Mouse (Mus musculus): ENCODE measurements around the gene Tctex1d4. TPM values are rescaled to one million over a fixed set of nuclear protein-coding genes. Genes with fewer than 3 reads are reported as not detected.

The Tctex1d4 gene
- total and polyA plus RNA-seq, 3 experiments = 0.98 TPM; not detected in 2

- Histone ChIP-seq H3K27ac (ENCODE audit: insufficient read depth, low read depth) (no peak overlapping the region), H3K9me3 (replicated peaks; ENCODE audit: low read length) (no peaks in the 10 kb centered on the region), H3K9ac (ENCODE audit: insufficient read depth, low read depth) (no peak overlapping the region), H3K4me2 (ENCODE audit: insufficient read depth, low read depth, poor library complexity, severe bottlenecking) (no peak overlapping the region), H3K36me3 (replicated peaks in 1 of 2; ENCODE audit: control insufficient read depth in 1 of 2, insufficient read depth in 1 of 2, low read length in 1 of 2) (peaks cover 5 to 33% of the 10 kb centered on the region in 2 experiments), H3K4me3 (replicated peaks in 1 of 3; ENCODE audit: low read depth in 2 of 3, low read length in 2 of 3, poor library complexity in 1 of 3) (no peak overlapping the region), H3K4me1 (ENCODE audit: control insufficient read depth in 1 of 2, insufficient read depth in 2 of 2) (peaks cover 5 to 27% of the 10 kb centered on the region in 2 experiments; a peak in 3 of 4 replicates), H3K79me2 (replicated peaks; ENCODE audit: control insufficient read depth, extremely low read depth, insufficient read depth, poor library complexity, severe bottlenecking) (peaks cover 8% of the 10 kb centered on the region; the same call in 1 of the 2 replicates), H3K27me3 (replicated peaks) (no peaks in the 10 kb centered on the region)
- dilution Hi-C loops (cut with MboI; ENCODE audit: extremely low pct_ligation_motif_present, extremely low pct_unique_long_range_greater_than_20kb, low sequenced_read_pairs) (no loop called here), in situ Hi-C loops (cut with MboI; ENCODE audit: low pct_ligation_motif_present, low pct_unique_long_range_greater_than_20kb, low sequenced_read_pairs) (no loop called here)
- TF ChIP-seq KAT2A (IDR thresholded peaks at IDR 0.05; ENCODE audit: insufficient replicate concordance, low read length) = no peak
- no peak for TF ChIP-seq ETS1 (conservative IDR thresholded peaks at IDR 0.05; ENCODE audit: low read depth, low read length)
- no peak for TF ChIP-seq NRF1 (IDR thresholded peaks at IDR 0.05; ENCODE audit: low read depth, low read length)
- no peak for TF ChIP-seq ZMIZ1 (IDR thresholded peaks at IDR 0.05; ENCODE audit: low read depth, low read length)
- TF ChIP-seq POLR2AphosphoS2 (IDR thresholded peaks at IDR 0.05; ENCODE audit: low read depth, low read length) = no peak
- TF ChIP-seq RAD21 (IDR thresholded peaks at IDR 0.05; ENCODE audit: low read depth, low read length) = no peak
- no peak for TF ChIP-seq ELF1 (IDR thresholded peaks at IDR 0.05; ENCODE audit: low read depth, low read length)
- no peak for DNase-seq (ENCODE audit: extremely low read depth)
Observed at GRCm38 (mm10) chr4:117117931-117118330, 8.7 kb upstream of the Tctex1d4 start.

- Histone ChIP-seq H3K79me2 (replicated peaks; ENCODE audit: control insufficient read depth, extremely low read depth, insufficient read depth, poor library complexity, severe bottlenecking) (peaks cover 8% of the 10 kb centered on the region; the same call in 1 of the 2 replicates), H3K4me1 (ENCODE audit: control insufficient read depth in 1 of 2, insufficient read depth in 2 of 2) (peaks cover 5 to 41% of the 10 kb centered on the region in 2 experiments; a peak in 3 of 4 replicates), H3K4me2 (ENCODE audit: insufficient read depth, low read depth, poor library complexity, severe bottlenecking) (peak overlapping the region; percentile 92), H3K27ac (ENCODE audit: insufficient read depth, low read depth) (peak overlapping the region; percentile 89; the same call in 1 of the 2 replicates), H3K36me3 (replicated peaks in 1 of 2; ENCODE audit: control insufficient read depth in 1 of 2, insufficient read depth in 1 of 2, low read length in 1 of 2) (peaks cover 5 to 30% of the 10 kb centered on the region in 2 experiments), H3K9me3 (replicated peaks; ENCODE audit: low read length) (no peaks in the 10 kb centered on the region), H3K9ac (ENCODE audit: insufficient read depth, low read depth) (peak overlapping the region; percentile 96), H3K4me3 (replicated peaks in 1 of 3; ENCODE audit: low read depth in 2 of 3, low read length in 2 of 3, poor library complexity in 1 of 3) (peak overlapping the region; percentile 69 to 87 (median 85)), H3K27me3 (replicated peaks) (no peaks in the 10 kb centered on the region)
- in situ Hi-C loops (cut with MboI; ENCODE audit: low pct_ligation_motif_present, low pct_unique_long_range_greater_than_20kb, low sequenced_read_pairs) = no loop called here
- dilution Hi-C loops (cut with MboI; ENCODE audit: extremely low pct_ligation_motif_present, extremely low pct_unique_long_range_greater_than_20kb, low sequenced_read_pairs) = no loop called here
- no peak for DNase-seq (ENCODE audit: extremely low read depth)
- TF ChIP-seq JUN (IDR thresholded peaks at IDR 0.05; ENCODE audit: insufficient read depth, low read depth, low read length) (no peak), GABPA (IDR thresholded peaks at IDR 0.05; ENCODE audit: insufficient replicate concordance, low read depth, low read length) (no peak), MXI1 (IDR thresholded peaks at IDR 0.05; ENCODE audit: low read depth, low read length) (no peak), ELF1 (IDR thresholded peaks at IDR 0.05; ENCODE audit: low read depth, low read length) (no peak), POLR2A (IDR thresholded peaks at IDR 0.05; ENCODE audit: low read depth, low read length) (no peak), NRF1 (IDR thresholded peaks at IDR 0.05; ENCODE audit: low read depth, low read length) (no peak), RAD21 (IDR thresholded peaks at IDR 0.05; ENCODE audit: low read depth, low read length) (no peak), USF1 (IDR thresholded peaks at IDR 0.05; ENCODE audit: low read depth, low read length) (no peak)
Observed at GRCm38 (mm10) chr4:117119636-117120035, 7.0 kb upstream of the Tctex1d4 start.

DNA sequence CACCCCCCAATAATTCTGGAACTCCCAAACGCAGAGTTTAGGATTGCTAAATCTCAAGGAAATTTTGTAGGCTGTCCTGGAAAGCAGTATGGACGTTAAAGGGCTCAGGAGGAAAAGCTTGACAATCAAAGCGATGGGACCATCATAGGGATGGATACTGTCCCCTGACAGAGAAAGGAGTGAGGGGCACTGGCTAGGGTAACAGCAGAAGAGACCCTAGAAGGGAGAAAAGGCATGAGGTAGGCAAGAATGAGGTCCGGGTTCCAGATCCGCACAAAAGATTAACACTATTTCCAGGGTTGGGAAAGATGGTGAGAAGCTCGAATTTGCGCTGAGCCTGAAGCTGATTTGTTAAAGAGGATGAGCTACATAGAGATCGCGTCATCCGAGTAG, 6.5 kb upstream of the Tctex1d4 start:
- peak overlapping the region; percentile 92 for H3K4me2 ChIP-seq (ENCODE audit: insufficient read depth, low read depth, poor library complexity, severe bottlenecking)
- H3K27ac ChIP-seq (ENCODE audit: insufficient read depth, low read depth) = peak overlapping the region; percentile 89
- H3K36me3 ChIP-seq (replicated peaks in 1 of 2; ENCODE audit: control insufficient read depth in 1 of 2, insufficient read depth in 1 of 2, low read length in 1 of 2) = peaks cover 5 to 27% of the 10 kb centered on the region in 2 experiments
- dilution Hi-C loops (cut with MboI; ENCODE audit: extremely low pct_ligation_motif_present, extremely low pct_unique_long_range_greater_than_20kb, low sequenced_read_pairs) (no loop called here), in situ Hi-C loops (cut with MboI; ENCODE audit: low pct_ligation_motif_present, low pct_unique_long_range_greater_than_20kb, low sequenced_read_pairs) (no loop called here)
- H3K79me2 ChIP-seq (replicated peaks; ENCODE audit: control insufficient read depth, extremely low read depth, insufficient read depth, poor library complexity, severe bottlenecking) = peaks cover 8% of the 10 kb centered on the region; the same call in 1 of the 2 replicates
- no peak for TF ChIP-seq NRF1 (IDR thresholded peaks at IDR 0.05; ENCODE audit: low read depth, low read length)
- TF ChIP-seq CTCF (conservative IDR thresholded peaks at IDR 0.05 in 1 of 2, IDR thresholded peaks at IDR 0.05 in 1 of 2; ENCODE audit: low read depth in 2 of 2, low read length in 2 of 2) = no peak
- no peak for TF ChIP-seq USF1 (IDR thresholded peaks at IDR 0.05; ENCODE audit: low read depth, low read length)
- no peak for TF ChIP-seq POLR2A (IDR thresholded peaks at IDR 0.05; ENCODE audit: low read depth, low read length)
- TF ChIP-seq E2F4 (IDR thresholded peaks at IDR 0.05; ENCODE audit: insufficient replicate concordance, low read depth, low read length) = no peak
- no peak for TF ChIP-seq ZNF384 (IDR thresholded peaks at IDR 0.05; ENCODE audit: low read depth, low read length)
- no peak for TF ChIP-seq JUND (conservative IDR thresholded peaks at IDR 0.05; ENCODE audit: low read depth, low read length)
- no peak for TF ChIP-seq SIN3A (IDR thresholded peaks at IDR 0.05; ENCODE audit: low read length)
- no peak for TF ChIP-seq ETS1 (conservative IDR thresholded peaks at IDR 0.05; ENCODE audit: low read depth, low read length)
- no peak for TF ChIP-seq CHD2 (IDR thresholded peaks at IDR 0.05; ENCODE audit: low read length)
- no peak for TF ChIP-seq RAD21 (IDR thresholded peaks at IDR 0.05; ENCODE audit: low read depth, low read length)
- no peak for TF ChIP-seq MAFK (IDR thresholded peaks at IDR 0.05; ENCODE audit: insufficient replicate concordance, low read length)
- no peak for TF ChIP-seq GABPA (IDR thresholded peaks at IDR 0.05; ENCODE audit: insufficient replicate concordance, low read depth, low read length)
- no peak for TF ChIP-seq RCOR1 (conservative IDR thresholded peaks at IDR 0.05; ENCODE audit: low read depth, low read length)
- no peak for TF ChIP-seq JUN (IDR thresholded peaks at IDR 0.05; ENCODE audit: insufficient read depth, low read depth, low read length)
- peak overlapping the region; percentile 69 to 87 (median 85) for H3K4me3 ChIP-seq (replicated peaks in 1 of 3; ENCODE audit: low read depth in 2 of 3, low read length in 2 of 3, poor library complexity in 1 of 3)
- no peak for DNase-seq (ENCODE audit: extremely low read depth)
- no peaks in the 10 kb centered on the region for H3K27me3 ChIP-seq (replicated peaks)
- H3K9me3 ChIP-seq (replicated peaks; ENCODE audit: low read length) = no peaks in the 10 kb centered on the region
- peak overlapping the region; percentile 96 for H3K9ac ChIP-seq (ENCODE audit: insufficient read depth, low read depth)
- peaks cover 5 to 45% of the 10 kb centered on the region in 2 experiments; a peak in 3 of 4 replicates for H3K4me1 ChIP-seq (ENCODE audit: control insufficient read depth in 1 of 2, insufficient read depth in 2 of 2)
